Mouse (Mus musculus) right cerebral cortex, postnatal 4 days (tissue): ENCODE data around the gene Ulk4.

ENCODE experiments used
- DNase-seq: peaks from one replicate; pipeline ENCODE4 v3.0.0-alpha.2; 2022

The Ulk4 gene

DNA sequence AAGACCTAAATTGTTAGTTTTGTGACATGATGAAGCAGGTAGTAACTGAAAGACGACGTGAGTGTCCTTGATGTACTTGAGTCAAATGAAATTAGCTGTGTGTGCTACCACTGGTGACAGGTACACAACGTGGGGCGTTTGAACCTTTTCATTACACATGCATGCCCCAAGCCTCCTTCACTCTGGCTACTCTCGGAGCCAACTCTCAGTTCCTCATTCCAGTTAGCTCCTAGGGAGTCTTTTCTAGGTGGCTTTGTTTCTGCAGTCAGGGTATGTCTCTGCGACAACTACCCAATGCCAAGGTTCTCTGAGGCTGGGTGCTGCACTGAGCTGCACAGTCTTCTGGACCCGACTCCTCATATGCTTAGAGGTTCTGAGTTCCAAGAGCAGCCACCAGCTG is 100.6 kb downstream of the Ulk4 start:
- no peak for DNase-seq

DNA sequence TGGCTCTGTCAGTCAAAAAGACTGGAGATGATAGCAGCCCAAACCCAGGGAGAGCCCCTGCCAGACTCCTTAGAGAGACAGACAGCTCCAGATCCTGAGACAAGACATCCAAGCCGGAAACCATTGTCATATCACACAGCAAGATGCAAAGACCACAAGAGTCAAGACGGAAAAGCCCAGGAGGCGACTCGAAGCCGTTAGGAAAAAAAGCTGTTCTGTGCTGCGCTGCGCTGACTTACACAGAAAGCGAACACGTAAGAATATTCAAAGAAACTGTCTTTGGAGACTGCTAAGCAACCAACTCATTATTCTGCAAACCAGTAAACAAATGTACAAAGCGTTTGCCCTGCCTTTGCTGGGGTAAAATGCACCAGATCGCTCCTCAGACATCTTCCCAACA is 101.8 kb downstream of the Ulk4 start:
- DNase-seq: peak; percentile 26

DNA sequence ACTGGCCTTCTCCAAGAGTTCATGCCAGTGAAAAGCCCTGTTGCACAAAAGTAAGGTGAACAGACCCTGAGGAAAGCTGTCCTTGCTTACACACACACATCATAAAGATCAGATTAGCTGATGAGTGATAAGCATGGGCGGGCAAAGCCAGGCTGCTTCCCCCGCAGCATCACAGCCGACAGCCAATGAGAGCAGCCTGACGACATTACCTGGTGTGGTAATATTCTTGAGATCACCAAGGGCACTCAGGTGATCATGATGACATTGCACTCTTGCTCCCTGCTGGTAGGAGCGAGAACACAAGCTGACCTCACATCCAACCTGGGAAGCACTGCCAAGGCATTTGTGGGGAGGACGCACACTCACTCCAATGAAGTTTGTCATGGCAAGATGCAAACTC is 104.9 kb downstream of the Ulk4 start:
- DNase-seq: no peak

DNA sequence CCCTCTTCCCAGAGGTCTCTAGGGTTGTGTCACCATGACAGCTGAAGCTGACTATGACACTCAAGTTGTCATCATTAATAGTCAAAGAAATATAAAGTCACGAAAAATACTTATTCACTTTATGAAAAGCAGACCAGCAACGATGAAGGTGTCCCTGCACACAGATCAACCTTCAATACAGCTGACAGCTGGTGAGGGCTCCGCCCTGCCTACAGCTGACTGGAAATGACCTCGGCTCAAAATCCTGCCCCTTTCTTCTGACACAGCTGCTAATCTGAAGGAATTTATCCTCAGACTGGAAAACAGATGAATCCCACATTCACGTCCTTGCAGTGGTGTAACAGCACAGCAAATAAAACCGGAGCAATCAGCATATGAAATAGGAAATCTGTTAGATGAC is 105.4 kb downstream of the Ulk4 start:
- no peak for DNase-seq

DNA sequence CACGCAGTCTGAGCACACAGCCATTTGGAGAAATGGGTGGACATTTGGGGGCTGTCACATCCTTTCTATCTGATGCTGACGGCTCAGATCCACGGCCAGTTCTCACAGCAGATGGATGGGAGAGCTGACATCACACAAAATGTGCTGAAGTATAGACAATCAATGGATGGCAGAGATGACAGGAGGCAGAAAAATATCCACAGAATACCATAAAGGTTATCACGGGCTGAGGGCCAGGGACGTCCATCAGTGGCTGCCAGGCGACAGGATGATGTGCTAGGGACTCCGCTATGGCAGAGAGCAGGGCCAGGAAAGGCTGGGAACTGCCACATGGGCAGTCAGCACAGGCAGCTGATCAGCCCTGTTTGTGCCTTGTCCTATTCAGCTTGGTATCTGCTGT is 112.4 kb downstream of the Ulk4 start:
- DNase-seq: peak; percentile 20

DNA sequence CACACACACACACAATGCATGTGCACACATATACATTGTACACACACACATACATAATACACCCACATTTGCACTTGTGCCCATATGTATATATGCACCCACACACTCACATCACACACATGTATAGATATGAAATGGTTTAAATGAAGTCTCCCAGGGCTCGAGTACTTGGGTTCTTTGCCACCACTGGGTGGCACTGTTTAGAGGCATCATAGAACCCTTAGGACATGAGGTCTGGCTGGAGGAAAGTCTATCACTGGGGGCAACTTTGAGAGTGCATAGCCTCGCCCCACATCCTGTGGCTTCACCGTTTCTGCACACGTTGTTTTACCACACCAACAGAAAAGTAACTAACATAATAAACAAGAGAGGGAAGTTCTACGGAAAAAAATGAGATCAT is 114.2 kb downstream of the Ulk4 start:
- DNase-seq: no peak

DNA sequence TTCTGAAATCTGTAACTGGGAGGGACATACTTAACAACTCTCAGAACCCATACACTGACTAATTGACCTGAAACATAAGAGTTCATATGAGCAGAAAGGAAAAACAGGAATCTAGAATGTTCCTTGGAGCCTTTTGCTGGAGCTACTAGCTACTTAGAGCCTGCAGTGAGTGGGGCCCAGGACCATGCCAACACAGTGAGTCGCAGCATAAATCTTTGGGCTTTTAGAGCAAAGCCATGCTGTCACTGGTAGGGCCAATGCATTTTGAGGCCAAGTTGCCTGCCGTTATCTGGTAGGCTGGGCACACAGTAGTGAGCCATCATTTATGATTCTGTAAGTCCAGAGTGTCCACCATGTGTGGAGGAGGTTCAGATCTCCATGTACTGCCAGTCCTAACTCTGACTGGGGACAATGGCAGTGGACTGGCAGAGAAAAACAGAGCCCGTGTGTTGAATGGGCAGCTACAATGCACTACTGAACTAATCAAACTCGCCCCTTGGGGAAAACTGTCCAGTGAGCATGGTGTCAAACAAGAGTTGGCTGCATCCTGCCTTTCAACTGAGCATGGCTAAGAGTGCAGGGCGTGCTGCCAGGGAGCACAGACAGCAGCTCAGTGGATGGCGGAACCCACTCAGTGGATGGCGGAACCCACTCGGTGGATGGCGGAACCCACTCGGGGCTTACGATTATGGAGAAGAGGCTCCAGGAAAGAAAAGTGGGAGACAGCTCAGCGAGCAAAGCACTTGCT is 115.0 kb downstream of the Ulk4 start:
- peak; percentile 31 for DNase-seq

DNA sequence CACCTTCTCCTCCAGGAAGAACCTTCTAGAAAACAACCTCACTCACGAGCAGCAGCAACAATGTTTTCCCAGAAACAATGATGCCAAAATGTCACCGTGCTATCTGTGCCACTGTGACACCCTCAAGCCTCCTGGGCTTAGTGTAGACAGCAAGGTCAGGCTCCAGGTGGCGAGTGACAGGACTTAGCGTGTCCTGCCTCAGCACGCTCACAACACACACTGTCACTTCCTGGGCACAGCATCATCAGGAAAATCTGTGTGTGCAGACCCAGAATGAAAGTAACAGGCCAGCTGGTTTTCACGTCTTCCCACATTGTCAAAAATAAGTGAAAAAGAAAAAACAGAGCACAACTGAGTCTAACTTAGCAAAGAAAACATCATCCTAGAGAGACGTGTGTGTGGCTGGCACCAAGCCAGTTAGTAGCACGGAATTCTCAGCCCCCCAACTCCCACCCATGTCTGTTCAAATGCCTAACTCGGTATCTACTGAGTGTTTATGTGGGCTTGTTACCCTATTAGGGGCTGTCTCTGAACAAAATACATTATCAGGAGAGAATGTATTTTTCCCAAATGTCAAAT is 120.7 kb downstream of the Ulk4 start:
- no peak for DNase-seq

DNA sequence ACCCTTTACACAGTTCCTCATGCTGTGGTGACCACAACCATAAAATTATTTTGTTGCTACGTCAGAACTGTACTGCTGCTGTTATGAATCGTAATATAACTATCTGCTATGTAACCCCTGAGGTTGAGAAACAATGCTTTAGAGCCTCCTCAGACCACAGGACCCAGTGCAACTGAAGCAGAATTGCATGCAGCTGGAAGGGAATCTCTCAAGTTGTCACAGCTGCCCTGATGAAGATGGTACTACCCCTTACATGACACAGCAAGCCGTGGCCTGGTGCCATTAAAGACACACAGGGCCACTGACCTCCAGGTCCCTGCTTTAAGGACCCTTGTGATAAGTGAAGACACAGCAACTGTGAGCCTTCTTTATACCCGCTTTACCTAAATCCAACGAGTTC is 123.7 kb downstream of the Ulk4 start:
- DNase-seq: no peak

DNA sequence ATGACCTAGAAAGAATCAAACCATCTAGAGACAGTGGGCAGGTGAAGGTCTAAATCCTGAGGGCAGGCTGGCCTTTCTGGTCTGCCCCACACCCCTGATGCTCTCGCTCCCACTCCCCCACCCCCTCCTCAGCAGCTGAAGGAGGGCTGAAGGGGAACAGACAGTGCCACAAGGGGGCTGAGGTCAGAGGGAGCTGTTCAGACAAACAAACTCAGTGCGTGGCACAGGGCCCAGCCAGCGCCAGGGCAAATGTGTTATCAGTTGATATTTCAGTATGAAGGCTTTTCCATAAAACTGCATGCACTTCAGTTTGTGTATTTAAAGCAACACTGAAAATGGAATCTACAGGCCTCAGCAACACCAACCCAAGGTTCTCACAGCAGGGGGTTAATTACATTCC is 128.4 kb downstream of the Ulk4 start:
- no peak for DNase-seq

DNA sequence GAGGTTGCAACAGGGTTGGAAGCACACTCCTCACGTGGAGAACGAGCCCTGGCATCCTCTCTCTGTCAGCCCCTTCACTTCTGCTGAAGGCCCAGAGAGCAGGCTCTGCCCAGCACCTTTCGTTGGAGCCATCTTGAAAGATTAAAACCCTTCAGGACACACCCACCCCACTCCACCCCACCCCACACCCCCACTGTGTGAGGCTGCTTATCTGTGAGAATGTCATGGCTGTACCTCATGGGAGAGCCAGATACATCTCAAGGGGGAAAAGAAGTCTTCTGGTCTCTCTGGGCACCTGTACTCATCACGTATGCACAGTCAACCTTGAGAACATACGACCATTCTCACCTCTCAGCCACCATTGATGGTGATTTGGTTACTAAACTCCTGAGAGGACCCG is 133.8 kb downstream of the Ulk4 start:
- no peak for DNase-seq

DNA sequence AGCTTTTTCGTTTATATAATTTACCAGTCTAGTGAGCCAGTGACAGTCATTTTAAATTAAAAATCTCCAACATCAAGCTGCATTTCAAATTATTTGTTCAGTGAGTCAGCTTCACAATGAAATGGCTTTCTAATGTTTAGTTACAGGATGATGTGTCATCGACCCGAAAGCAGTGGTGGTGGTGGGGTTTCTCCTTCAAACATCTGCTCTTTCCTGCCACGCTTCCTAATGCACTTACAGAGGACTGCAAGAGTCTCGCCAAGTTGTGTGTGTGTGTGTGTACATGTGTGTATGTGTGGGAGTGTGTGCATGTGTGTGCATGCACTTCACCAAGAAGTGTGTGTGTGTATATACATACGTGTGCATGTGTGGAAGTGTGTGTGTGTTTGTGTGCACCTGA is 144.4 kb downstream of the Ulk4 start:
- DNase-seq: no peak

DNA sequence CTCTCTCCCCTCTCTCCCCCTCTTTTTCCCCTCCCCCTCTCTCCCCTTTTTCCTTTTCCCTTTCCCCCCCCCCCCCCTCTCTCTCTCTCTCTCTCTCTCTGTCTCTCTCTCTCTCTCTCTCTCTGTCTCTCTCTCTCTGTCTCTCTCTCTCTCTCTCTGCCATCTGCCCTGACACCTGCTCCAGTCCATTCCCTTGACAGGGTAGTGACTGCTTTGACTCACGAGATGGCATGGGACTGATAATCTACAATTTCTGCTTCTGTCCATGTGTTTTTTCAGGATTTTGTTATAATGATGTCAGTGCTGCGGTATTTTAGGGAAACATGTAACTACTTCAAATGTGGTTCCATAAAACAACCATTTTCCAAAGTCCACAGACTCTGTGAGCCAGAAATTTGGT is 147.5 kb downstream of the Ulk4 start:
- DNase-seq: no peak

DNA sequence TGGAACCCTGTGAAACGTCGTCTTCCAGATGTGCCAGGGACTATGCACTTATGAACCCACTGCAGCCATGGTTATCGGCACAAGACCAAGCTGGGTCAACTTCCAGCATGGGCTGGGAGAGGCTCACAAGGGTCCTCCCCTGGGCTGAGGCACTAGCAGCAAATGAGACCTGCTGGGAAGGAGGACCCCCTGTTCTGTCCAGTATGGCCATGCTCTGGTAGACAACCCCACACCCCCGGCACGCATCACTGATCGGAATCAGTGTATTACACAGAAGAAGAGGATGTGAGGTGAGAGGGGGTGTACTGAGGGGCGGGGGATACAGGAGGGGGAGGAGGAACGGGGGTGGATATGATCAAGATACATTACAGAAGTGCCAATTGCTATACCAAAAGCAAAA is 148.1 kb downstream of the Ulk4 start:
- no peak for DNase-seq

DNA sequence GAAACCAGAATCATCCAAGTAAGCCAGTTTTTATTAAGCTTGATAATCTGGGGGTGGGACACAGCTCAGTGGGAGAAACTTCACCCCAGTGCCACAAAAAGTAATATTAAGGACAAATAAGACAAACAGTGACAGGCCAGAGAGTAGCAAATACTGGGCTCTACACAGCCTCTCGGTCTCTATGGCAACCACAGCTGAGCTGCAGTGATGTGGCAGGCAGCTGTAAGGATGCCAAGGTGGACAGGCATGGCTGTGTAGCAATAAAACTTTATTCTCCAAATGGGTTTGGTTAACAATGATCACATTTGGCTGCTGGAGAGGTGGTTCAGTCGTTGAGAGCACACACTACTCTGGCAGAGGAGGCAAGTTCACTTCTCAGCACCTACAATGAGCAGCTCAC is 150.0 kb downstream of the Ulk4 start:
- no peak for DNase-seq

DNA sequence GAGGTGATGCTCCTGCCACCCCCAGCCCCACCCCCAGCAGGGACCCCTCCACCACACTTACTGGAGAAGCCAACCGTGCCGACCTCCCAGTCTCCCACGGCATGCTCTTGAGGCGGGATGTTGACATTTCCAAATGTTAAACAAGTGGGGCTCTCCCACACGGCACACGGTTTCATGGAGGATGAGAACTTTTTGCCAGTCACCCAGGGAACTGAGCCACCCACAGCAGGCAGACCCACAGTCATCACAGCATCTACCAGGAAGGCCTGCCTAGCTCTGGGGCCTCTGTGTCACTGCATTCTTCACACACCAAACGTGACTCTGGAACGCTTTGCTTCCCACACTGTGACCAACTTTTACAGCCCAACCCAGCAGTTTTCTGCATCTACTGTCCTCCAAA is 152.3 kb downstream of the Ulk4 start:
- no peak for DNase-seq

DNA sequence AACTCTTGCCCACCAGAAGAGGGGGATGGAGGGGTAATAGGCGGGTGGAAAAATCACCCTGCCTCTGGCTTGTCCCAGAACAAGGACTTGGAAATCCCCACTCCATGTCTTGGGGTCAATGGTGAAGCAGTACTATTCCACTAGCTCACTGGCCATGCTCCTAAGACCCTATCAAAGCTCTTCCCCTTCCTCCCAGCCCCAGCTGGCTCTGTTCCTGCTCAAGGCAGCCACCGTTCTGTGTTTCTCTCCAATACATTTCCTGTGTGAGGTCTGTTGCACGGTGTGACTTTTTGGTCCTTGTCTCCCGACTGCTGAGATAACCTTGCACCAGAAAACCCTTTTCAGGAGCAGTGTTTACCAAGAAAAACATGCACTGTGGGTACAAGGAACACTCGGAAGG is 155.0 kb downstream of the Ulk4 start:
- DNase-seq: no peak

DNA sequence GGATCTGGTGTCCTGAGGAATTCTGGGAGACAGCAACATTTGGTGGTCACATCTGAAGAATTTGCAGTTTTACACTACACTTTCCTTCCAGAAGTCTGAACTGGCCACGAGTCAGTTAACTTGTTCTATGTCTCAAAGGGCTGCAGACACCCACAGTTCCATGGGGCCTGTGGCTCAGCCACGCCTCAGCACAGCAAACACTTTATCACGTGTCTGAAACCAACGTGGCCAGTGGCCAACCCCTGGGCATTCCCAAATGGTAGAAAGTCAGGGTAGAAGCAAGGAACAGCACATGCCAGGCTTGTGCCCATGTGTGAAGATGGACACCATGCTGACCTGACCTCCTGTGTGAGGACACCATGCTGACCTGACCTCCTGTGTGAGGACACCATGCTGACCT is 159.1 kb downstream of the Ulk4 start:
- DNase-seq: no peak

DNA sequence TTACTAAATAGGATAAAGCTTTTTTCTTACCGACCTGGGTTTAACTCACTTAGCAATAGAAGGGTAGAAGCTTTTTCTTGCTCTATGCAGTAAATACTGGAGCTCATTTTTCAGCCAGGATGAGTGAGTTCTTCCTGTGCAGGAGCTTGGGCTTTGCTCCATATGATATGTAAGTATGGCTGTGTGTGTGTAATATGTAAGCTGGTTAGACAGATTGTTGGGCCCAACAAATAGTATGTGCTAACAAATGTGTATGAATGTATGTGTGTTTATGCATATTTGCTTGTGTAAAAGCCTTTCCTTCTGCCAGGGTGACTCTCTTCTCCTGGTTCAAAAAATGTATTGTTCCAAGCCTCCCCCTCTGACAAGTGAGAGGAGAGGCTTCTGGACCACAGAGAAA is 164.9 kb downstream of the Ulk4 start:
- DNase-seq: no peak

DNA sequence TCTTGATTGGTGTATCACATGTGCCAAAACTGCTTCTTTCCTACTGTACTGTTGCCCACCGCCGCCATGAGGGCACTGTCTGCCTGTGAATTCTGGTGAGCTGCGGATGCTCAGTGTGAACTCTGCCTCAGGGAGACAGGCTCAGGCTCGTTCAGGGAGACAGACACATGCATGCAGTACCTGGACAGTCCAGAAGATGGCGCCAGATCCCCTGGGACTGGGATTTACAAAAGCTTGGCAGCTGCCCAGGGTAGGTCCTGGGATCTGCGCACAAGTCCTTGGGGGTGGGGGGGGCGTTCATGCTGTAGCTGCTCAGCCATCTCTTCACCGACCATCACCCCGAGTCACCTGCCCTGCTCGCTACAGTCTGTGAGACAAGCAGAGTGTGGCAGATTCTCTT is 168.9 kb downstream of the Ulk4 start:
- peak; percentile 80 for DNase-seq

DNA sequence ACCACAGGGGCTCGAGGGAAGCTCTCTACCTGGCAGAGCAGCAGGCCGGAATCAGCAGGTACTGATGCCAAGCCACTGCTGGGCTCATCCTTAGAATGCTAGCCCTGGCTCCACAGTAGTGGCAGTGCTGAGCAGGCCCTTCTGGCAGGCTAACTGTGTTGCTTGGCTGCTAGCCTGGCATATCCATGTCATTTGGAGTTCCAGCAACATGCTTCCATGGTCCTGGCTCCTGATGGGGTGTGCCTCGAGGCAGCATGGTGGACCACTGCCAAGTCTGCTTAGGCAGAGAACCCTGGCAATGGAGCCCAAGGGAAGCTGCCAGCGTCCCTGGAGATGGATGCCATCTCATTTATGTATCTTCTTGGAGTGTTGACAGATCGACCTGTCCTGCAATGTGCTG is 169.4 kb downstream of the Ulk4 start:
- peak; percentile 87 for DNase-seq

DNA sequence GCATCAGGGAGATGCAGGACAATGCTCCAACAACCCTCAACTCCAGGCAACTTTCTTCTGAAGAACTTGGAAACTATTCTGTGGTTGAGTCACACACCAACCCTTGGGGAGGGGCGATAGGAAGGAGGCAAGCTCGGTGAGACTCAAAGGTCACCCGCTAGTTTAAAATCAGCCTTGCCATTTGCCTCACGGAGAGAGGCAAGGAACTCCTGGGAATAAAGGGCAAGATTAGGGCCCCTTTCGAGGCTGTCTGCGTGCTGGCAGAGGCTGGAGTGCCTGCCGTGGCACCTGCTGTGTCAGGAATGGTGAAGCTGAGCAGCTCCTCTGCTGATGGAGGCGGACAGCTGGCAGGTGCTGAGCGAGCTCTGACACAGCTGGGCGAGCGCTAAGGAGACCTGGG is 169.9 kb downstream of the Ulk4 start:
- no peak for DNase-seq

DNA sequence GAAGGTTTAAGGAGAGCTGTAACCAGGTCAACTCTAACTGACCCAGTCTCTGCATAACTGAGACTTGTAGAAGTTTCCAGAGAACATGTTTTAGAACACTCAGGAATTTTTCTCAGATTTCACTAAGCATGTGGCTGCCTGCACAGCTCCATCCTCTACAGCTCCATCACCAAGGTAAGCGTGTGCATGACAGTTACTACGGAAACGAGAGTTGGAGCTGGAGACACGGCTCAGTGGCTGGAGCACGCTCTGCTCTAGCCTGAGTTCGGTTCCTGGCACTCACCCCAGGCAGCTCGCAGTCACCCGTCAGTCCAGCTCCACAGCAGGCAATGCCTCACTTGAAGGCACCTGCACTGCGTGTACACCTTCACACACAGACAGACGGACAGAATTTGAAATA is 175.5 kb downstream of the Ulk4 start:
- DNase-seq: no peak

DNA sequence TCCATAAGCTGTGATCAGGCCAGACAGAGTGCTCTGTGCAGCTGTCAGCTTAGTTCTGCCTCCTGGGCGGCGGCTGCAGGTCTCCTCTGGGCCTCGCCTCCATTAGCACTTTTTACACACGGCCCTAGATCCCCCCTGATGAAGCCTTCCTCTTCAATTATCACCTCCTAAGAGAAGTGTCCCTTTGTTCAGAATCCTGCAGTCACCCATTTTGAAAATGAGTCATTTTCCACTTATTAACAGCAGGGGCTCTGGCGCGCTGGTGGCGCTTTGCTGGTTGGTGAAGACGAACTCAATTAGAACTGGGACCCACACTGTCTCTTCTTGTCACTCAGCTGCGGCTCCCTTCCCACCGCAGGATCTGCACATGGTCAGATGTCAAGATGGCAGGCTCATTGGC is 177.5 kb downstream of the Ulk4 start:
- no peak for DNase-seq

DNA sequence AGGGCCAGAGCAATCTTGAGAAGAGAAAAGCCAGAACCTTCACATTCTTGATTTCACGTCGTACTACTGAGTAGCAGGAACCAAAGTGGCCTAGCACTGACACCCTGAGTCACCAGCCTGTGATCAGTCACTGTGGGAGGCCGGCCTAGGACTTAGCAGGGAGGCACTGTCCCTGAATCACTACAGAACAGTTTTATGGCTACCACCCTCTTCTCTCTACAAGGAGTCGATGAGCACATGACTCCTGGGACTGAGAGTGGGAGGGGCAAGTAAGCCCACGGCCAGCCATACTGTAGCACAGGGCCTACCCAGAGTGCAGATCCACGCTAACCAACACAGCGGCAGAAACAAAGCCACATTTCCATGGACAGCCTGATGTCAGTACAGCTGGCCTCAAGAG is 183.2 kb downstream of the Ulk4 start:
- no peak for DNase-seq
